Mouse (Mus musculus) liver, embryonic 15.5 days (tissue): ENCODE data around the gene Zfp804b. TPM values are rescaled to one million over a fixed set of nuclear protein-coding genes. Genes with fewer than 3 reads are reported as not detected.
A peak's percentile ranks its signal among the peaks of the same experiment; 100 is the strongest.
"Not testable (repeated sequence)": the region's sequence is repeated elsewhere in the genome, so short reads cannot be mapped to it uniquely, and the experiment has no call there.

Experiments used
- ATAC-seq: fragments of 200-750 bp; cut with Nextera tagmentation; 2 replicates; pipeline ENCODE4 v1.8.0; 2017; ENCODE audit warnings: moderate number of reproducible peaks, mild to moderate bottlenecking, moderate library complexity; ENCODE audit not compliant: insufficient read depth
- H3K27ac ChIP-seq: fragments of 300-500 bp; sonication (generic); replicated peaks from 2 replicates; pipeline ENCODE4 v1.5.1; 2015; ENCODE audit warnings: mild to moderate bottlenecking, inconsistent platforms
- H3K27me3 ChIP-seq: fragments of 300-500 bp; sonication (generic); 2 replicates; pipeline ENCODE4 v1.6.1; 2015; ENCODE audit warnings: mild to moderate bottlenecking, inconsistent platforms
- H3K36me3 ChIP-seq: fragments of 300-500 bp; sonication (generic); replicated peaks from 2 replicates; pipeline ENCODE4 v1.6.1; 2015; ENCODE audit warnings: moderate library complexity, mild to moderate bottlenecking, inconsistent platforms
- H3K4me1 ChIP-seq: fragments of 300-500 bp; sonication (generic); replicated peaks from 2 replicates; pipeline ENCODE4 v1.6.1; 2015; ENCODE audit warnings: inconsistent platforms
- H3K4me2 ChIP-seq: fragments of 300-500 bp; sonication (generic); 2 replicates; pipeline ENCODE4 v1.6.1; 2015; ENCODE audit warnings: moderate library complexity, mild to moderate bottlenecking, inconsistent platforms
- H3K4me3 ChIP-seq: fragments of 300-500 bp; sonication (generic); replicated peaks from 2 replicates; pipeline ENCODE4 v1.5.1; 2015; ENCODE audit warnings: mild to moderate bottlenecking, inconsistent platforms
- H3K9ac ChIP-seq: fragments of 300-500 bp; sonication (generic); 2 replicates; pipeline ENCODE4 v1.6.1; 2015; ENCODE audit warnings: moderate library complexity, mild to moderate bottlenecking, inconsistent platforms
- H3K9me3 ChIP-seq: fragments of 300-500 bp; sonication (generic); replicated peaks from 2 replicates; pipeline ENCODE4 v1.6.1; 2016; ENCODE audit warnings: inconsistent platforms
- WGBS: fragments of 180-500 bp; shearing (Covaris S2); methylation state at CpG from one replicate; pipeline ENCODE4 v1.1.7; 2015; ENCODE audit warnings: mixed read lengths; ENCODE audit not compliant: insufficient replicate concordance; 5-methylcytosine and 5-hydroxymethylcytosine counted together
- polyA plus RNA-seq: library from polyadenylated mRNA; unstranded; fragments of >200 nt; fragmentation: Nextera tagmentation; extraction: Ambion mirVana; gene quantifications from 2 replicates; pipeline ENCODE4 v1.2.1, GENCODE M21; 2015

The Zfp804b gene
- 0.03 and 0.14 TPM in 2 replicates for polyA plus RNA-seq

DNA sequence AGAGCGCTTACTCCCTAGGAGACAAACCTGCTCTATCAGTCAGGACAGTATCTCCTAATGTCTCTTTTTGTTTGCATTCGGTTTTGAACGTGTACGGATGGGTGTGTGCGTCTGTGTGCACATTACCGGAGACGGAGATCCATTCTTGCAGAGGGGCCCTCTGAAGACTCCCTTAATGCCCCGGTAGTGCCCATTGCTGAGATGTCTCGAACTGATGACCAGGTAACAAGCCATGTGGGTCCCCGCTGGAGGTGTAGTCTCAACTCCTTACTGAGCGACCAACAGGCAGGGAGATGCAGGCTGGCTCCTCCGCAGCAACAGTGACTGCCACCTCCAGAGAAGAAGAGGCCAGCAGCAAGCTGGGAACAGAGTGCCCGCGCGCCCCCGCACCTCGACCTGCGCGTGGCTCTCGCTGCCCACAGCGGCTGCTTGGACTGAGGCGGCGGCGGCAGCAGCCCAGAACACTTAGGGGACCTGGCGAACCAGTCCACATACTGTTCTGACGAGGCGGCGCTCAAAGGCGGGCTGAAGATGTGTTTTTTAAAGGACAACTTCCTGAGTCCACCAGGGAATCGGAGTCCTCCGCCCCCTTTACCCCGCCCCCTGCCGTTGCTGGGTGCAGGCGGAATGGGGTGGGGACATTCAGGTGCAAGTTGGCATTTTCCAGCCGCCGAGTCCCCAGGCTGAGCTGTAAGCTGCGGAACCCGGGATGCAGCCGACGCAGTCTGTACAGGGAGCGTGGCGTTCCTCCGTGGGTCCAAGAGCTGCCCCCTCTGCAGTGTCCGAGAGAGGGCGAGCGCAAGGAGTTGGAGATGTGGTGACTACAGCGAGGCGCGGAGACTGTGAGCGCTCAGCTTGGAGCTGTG, at the start of gene Zfp804b:
Gene Zfp804b (minus strand): TSS at position 612 of the 866 bp plus-strand sequence.
- Histone ChIP-seq H3K27me3 (peaks cover 15% of the 10 kb centered on the region), H3K4me3 (peak within 1 kb of the TSS; percentile 41), H3K27ac (no peak within 1 kb of the TSS), H3K36me3 (no peaks in the 10 kb centered on the region), H3K9ac (no peak within 1 kb of the TSS), H3K4me1 (no peaks in the 10 kb centered on the region), H3K9me3 (no peaks in the 10 kb centered on the region), H3K4me2 (peak within 1 kb of the TSS; percentile 58)
- no peak for ATAC-seq
- WGBS: under 1% methylated on average over 50 of the region's 50 CpGs

DNA sequence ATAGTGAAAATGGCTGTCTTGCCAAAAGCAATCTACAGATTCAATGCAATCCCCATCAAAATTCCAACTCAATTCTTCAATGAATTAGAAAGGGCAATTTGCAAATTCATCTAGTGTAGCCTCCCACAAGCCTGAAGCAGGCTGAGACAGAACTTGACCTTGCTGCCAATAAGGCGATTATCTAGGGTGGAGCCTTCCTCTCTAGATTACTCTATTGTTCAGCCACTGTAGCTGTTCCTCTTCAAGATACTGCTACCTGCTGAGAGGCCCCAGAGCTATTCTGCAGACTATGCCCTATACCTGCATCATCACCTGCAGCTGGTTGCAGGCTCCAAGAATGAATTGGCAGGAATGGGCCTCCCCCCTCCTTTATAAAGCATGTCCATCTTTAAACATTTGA, 20.1 kb upstream of the Zfp804b start:
- 63% methylated on average over 1 of the region's 1 CpGs for WGBS
- not testable (repeated sequence) for H3K36me3 ChIP-seq, H3K27ac ChIP-seq, H3K4me1 ChIP-seq, H3K27me3 ChIP-seq, H3K4me2 ChIP-seq, H3K9ac ChIP-seq, ATAC-seq, H3K9me3 ChIP-seq, H3K4me3 ChIP-seq

DNA sequence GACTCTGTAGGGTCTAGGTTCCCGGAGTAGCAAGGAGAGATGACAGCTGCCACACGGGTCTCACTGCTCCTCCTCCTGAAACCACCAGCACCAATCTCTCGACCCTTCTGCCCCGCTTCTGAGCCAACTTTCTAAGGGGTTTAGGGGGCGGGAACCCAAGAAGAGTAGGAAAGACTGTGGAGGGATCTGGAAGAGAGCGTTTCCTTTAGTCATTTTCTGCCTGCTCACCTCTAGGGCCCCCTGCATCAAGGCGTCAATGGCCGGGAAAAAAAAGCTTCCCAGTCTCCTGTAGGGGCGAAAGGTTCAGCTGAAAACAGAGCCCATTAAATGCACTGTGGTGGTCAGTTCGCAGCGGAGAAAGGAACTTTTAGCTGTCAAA, 444 bp upstream of the Zfp804b start:
- Histone ChIP-seq H3K4me3 (peak overlapping the region; percentile 41; the same call in 1 of the 2 replicates), H3K9me3 (no peaks in the 10 kb centered on the region), H3K36me3 (no peaks in the 10 kb centered on the region), H3K27ac (no peak overlapping the region), H3K9ac (no peak overlapping the region), H3K4me2 (peak overlapping the region; percentile 58), H3K27me3 (peaks cover 15% of the 10 kb centered on the region), H3K4me1 (no peaks in the 10 kb centered on the region)
- WGBS: 2% methylated on average over 11 of the region's 11 CpGs
- ATAC-seq: no peak

DNA sequence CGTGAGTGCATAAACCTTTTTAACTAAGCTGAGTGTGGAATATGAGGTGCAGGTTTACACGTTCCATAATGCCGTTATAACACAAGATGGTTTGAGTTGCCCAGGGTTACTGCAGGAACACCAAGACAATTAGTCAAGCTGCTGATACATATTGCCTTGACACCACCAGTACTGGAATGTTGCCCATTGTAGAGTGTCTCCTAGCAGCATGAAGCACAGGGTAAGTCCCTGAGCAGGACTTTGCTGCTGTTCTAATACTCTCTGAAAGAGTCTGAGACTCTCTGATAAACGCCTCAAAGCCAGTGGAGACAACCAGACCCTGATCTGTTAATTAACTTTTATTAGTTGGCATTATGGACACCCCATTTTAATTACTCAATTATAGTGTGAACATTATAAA, 19.0 kb downstream of the Zfp804b start:
- Histone ChIP-seq H3K27ac (no peak overlapping the region), H3K4me2 (no peak overlapping the region), H3K4me1 (no peaks in the 10 kb centered on the region), H3K4me3 (no peak overlapping the region), H3K36me3 (no peaks in the 10 kb centered on the region), H3K9me3 (no peaks in the 10 kb centered on the region), H3K27me3 (no peaks in the 10 kb centered on the region), H3K9ac (no peak overlapping the region)
- 66% methylated on average over 4 of the region's 4 CpGs for WGBS
- ATAC-seq: no peak

DNA sequence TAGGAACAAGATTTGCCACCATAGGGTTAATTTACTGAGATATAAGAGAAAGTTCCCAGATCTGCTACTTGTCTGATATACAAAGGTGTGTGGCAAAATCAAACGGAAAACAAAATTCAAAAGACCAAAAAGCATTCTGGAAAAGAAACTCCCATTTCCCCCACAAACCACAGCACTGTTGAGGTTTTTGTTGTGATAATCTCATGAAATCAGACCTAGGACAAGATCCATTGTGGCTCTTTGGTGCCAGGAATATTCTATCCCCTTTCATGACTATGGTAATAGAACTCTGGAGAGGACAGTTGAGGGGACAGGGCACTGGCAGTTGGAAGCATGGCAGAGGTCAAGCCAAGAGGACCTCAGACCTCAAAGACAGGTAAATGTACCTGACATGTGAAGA, 40.7 kb downstream of the Zfp804b start, which contains the start of gene Tex47:
Gene Tex47 (plus strand): TSS at position 301 of the 400 bp plus-strand sequence.
- Histone ChIP-seq H3K4me1 (no peaks in the 10 kb centered on the region), H3K9ac (no peak within 1 kb of the TSS), H3K27me3 (no peaks in the 10 kb centered on the region), H3K27ac (no peak within 1 kb of the TSS), H3K4me2 (no peak within 1 kb of the TSS), H3K4me3 (no peak within 1 kb of the TSS), H3K36me3 (no peaks in the 10 kb centered on the region), H3K9me3 (no peaks in the 10 kb centered on the region)
- no peak for ATAC-seq
- WGBS: 43% methylated on average over 1 of the region's 1 CpGs

DNA sequence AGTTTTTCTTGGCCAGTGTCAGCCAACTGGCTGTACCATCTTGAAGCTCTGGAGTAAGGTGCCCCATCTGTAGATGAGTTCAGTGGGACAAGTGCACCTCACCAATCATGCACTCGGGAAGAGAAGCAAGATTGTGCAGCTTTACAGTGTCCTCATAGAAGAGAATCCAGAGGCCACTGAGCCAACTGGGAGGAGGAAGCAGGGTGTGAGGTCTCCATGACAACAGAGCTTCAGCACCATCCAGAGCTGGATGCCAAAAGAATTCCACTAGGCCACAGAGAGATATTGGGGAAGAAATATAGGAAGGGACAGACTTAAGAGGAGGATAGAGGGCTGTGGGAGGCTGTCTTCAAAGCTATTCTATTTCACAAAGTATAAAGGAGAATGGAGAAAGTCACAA, 41.6 kb downstream of the Zfp804b start:
- no peaks in the 10 kb centered on the region for H3K27me3 ChIP-seq
- H3K36me3 ChIP-seq: no peaks in the 10 kb centered on the region
- no peak overlapping the region for H3K4me2 ChIP-seq
- H3K4me1 ChIP-seq: no peaks in the 10 kb centered on the region
- H3K4me3 ChIP-seq: no peak overlapping the region
- WGBS: 55% methylated on average over 1 of the region's 1 CpGs
- no peak overlapping the region for H3K9ac ChIP-seq
- no peaks in the 10 kb centered on the region for H3K9me3 ChIP-seq
- no peak for ATAC-seq
- no peak overlapping the region for H3K27ac ChIP-seq

DNA sequence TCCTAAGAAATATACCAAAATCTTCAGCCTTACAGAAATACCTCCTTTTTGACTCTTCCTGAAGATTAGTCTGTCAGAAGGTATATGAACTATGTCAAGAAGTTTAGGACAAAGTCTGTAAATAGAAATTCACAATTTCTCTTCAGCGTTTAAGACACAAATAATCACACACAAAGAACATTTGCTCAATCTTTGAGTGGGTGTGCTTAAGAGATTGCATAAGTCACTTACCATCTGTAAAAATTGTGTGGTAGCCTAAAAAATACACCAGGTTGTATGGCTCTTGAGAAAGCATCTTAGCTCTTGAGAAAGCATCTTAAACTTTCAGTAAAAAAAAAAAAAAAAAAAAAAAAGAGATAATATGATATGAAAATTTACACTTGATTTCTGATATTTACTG, 60.2 kb downstream of the Zfp804b start:
- ATAC-seq: no peak
- H3K27me3 ChIP-seq: no peaks in the 10 kb centered on the region
- WGBS: 74% methylated on average over 1 of the region's 1 CpGs
- no peak overlapping the region for H3K9ac ChIP-seq
- no peak overlapping the region for H3K27ac ChIP-seq
- H3K4me3 ChIP-seq: no peak overlapping the region
- H3K36me3 ChIP-seq: no peaks in the 10 kb centered on the region
- H3K9me3 ChIP-seq: no peaks in the 10 kb centered on the region
- H3K4me1 ChIP-seq: no peaks in the 10 kb centered on the region
- H3K4me2 ChIP-seq: no peak overlapping the region

DNA sequence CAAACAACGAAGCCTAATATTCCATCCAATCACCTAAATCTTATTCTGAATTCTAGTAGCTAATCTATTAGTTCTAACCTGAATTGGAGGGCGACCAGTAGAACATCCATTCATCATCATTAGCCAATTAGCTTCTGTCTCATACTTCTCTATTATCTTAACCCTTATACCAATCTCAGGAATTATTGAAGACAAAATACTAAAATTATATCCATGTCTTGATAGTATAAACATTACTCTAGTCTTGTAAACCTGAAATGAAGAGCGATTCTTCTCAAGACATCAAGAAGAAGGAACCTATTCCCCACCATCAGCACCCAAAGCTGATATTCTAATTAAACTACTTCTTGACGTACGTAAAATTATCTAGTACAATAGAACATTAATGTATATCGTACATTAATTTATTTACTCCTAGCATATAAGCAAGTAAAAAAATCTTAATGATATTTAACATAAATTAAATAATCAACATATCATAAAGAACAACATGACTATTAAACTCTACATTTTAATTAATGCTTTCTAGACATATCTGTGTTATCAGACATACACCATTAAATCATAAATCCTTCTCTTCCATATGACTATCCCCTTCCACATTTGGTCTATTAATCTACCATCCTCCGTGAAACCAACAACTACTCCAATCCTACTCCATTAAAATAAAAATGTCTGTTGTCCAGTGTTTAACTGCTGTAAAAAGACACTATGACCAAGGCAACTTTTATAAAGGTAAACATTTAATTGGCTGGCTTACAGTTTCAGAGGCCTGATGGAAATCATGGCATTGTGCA, 67.7 kb downstream of the Zfp804b start:
- Histone ChIP-seq H3K36me3 (no peaks in the 10 kb centered on the region), H3K9ac (no peak overlapping the region), H3K27ac (no peak overlapping the region), H3K4me1 (no peaks in the 10 kb centered on the region), H3K4me2 (no peak overlapping the region), H3K27me3 (no peaks in the 10 kb centered on the region), H3K4me3 (no peak overlapping the region), H3K9me3 (no peaks in the 10 kb centered on the region)
- WGBS: 58% methylated on average over 7 of the region's 7 CpGs
- no peak for ATAC-seq

DNA sequence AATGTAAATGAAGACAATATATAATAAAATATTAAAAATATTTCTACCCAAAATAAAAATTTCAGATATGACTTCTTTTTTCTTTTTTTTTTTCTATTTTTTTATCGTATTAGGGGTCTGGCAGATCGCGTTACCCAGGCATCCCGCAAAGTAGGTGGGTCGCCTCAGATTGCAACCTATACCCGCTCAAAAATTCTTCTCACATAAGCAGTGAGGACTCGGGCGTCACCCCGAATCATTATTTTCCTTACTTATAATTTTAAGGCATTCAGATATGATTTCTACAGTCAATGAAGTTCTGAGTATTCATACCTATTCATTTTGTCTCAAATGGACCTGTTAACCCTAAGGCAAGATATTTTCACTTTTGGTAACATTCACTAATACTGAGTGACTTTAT, 167.0 kb downstream of the Zfp804b start:
- H3K4me1 ChIP-seq: no peaks in the 10 kb centered on the region
- H3K36me3 ChIP-seq: no peaks in the 10 kb centered on the region
- no peak overlapping the region for H3K4me2 ChIP-seq
- no peaks in the 10 kb centered on the region for H3K9me3 ChIP-seq
- no peak overlapping the region for H3K27ac ChIP-seq
- no peaks in the 10 kb centered on the region for H3K27me3 ChIP-seq
- no peak overlapping the region for H3K9ac ChIP-seq
- no peak overlapping the region for H3K4me3 ChIP-seq
- 76% methylated on average over 9 of the region's 9 CpGs for WGBS
- ATAC-seq: no peak

DNA sequence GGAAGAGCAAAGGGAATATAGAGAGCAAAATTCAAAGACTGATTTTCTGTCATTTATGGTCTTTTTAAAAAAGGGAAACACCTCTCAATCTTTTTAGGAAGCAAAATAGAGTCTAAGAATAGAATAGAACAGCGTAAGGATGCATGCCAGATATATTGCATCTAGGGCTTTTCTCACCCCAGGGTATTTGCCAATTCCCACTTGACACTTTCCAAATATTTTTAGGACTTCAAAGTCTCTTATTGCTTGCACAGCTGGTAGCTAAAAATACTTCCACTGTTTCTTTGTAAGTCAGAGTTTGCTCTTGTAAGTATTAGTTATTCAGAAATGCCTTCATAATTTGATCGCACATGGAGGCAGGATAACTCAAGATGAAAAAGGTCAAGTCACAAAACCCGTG, 204.9 kb downstream of the Zfp804b start:
- Histone ChIP-seq H3K4me2 (no peak overlapping the region), H3K27me3 (no peaks in the 10 kb centered on the region), H3K4me3 (no peak overlapping the region), H3K36me3 (no peaks in the 10 kb centered on the region), H3K9me3 (no peaks in the 10 kb centered on the region), H3K27ac (no peak overlapping the region), H3K4me1 (no peaks in the 10 kb centered on the region), H3K9ac (no peak overlapping the region)
- 53% methylated on average over 3 of the region's 3 CpGs for WGBS
- ATAC-seq: no peak

DNA sequence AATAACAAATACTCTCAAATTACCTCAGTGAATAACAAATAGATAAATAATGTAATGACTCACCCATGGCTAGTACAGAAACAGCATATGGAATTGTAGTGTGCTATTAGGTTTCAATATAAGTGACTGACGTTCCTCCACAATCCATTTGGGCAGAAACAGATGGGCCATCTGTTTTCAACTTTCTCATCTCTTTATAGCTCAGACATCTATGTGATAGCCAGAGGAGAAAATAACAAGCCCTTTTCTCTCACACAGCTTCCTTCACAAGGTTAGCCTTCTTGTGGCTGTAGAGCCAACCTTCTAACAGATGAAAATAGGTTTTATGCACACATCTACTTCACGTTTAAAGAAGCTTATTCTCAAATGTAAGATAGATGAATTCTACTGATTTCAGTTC, 242.2 kb downstream of the Zfp804b start:
- Histone ChIP-seq H3K4me1 (no peaks in the 10 kb centered on the region), H3K9ac (no peak overlapping the region), H3K9me3 (no peaks in the 10 kb centered on the region), H3K36me3 (no peaks in the 10 kb centered on the region), H3K4me3 (no peak overlapping the region), H3K4me2 (no peak overlapping the region), H3K27me3 (no peaks in the 10 kb centered on the region), H3K27ac (no peak overlapping the region)
- 36% methylated on average over 2 of the region's 2 CpGs for WGBS
- no peak for ATAC-seq
